Mouse (Mus musculus) megakaryocyte, embryonic 14.5 days (primary cell): ENCODE results near the gene Gm9774.

Source experiments
- FLI1 ChIP-seq: IDR thresholded peaks from 2 replicates; pipeline ENCODE4 v1.6.1; 2012; ENCODE audit warnings: low read length, inconsistent platforms, mixed read lengths
- GATA1 ChIP-seq: IDR thresholded peaks from 3 replicates; pipeline ENCODE4 v1.6.1; 2012; ENCODE audit warnings: mixed read lengths, low read length, inconsistent platforms, borderline replicate concordance

- TF ChIP-seq GATA1 (no peak), FLI1 (no peak)
These were observed 43.8 kb downstream of the Gm9774 start, which contains the start of gene Sprr2h for GRCm38 (mm10) chr3:92385385-92385784.
